Mouse (Mus musculus): Measurements from ENCODE around the gene Sbno2.

GRCm38 (mm10) chr10:80133226-80133849, 28.0 kb upstream of the Sbno2 start:
- TF ChIP-seq NRF1 (IDR thresholded peaks at IDR 0.05; ENCODE audit: low read depth, low read length) (no peak), ELF1 (IDR thresholded peaks at IDR 0.05; ENCODE audit: low read depth, low read length) (no peak), POLR2A (IDR thresholded peaks at IDR 0.05; ENCODE audit: low read depth, low read length) (no peak), CTCF (conservative IDR thresholded peaks at IDR 0.05 in 1 of 2, IDR thresholded peaks at IDR 0.05 in 1 of 2; ENCODE audit: low read depth in 2 of 2, low read length in 2 of 2) (peak in 1 of 2 experiments; percentile 29; a peak in 2 of 4 replicates)

All from CH12.LX (cell line).